Mouse (Mus musculus) lung, adult 2 months (tissue): ENCODE measurements around the gene Dab2ip. TPM values are rescaled to one million over a fixed set of nuclear protein-coding genes. Genes with fewer than 3 reads are reported as not detected.

ENCODE experiments used
- DNase-seq: peaks from one replicate; pipeline ENCODE4 v3.0.0; 2022
- H3K4me1 ChIP-seq: fragments of 200-500 bp; 2 replicates; pipeline ENCODE4 v1.6.1; 2011; ENCODE audit warnings: low read length; ENCODE audit not compliant: control insufficient read depth, insufficient read depth
- H3K4me3 ChIP-seq: fragments of 200-500 bp; replicated peaks from 2 replicates; pipeline ENCODE3; 2011; ENCODE audit warnings: low read depth, mild to moderate bottlenecking, control low read depth, low read length; ENCODE audit errors: extremely low read depth
- CTCF ChIP-seq: fragments of 200-500 bp; IDR thresholded peaks from 2 replicates; pipeline ENCODE4 v1.5.1; 2011; ENCODE audit warnings: mild to moderate bottlenecking, low read length, control low read depth; ENCODE audit not compliant: insufficient read depth
- POLR2A ChIP-seq: fragments of 200-500 bp; IDR thresholded peaks from 2 replicates; pipeline ENCODE4 v1.6.1; 2011; ENCODE audit warnings: low read depth, mild to moderate bottlenecking, control low read depth, low read length, borderline replicate concordance; ENCODE audit errors: extremely low read depth
- WGBS: fragments of 180-500 bp; shearing (Covaris S2); methylation state at CpG from one replicate; pipeline ENCODE4 v1.1.7; 2018; 5-methylcytosine and 5-hydroxymethylcytosine counted together
- polyA plus RNA-seq: library from polyadenylated mRNA; depleted of rRNA; stranded (reverse); fragments of >200 nt; gene quantifications from 2 replicates; pipeline ENCODE4 v1.2.3, GENCODE M21; 2012

Dab2ip gene
- polyA plus RNA-seq, 1 experiment: 113 TPM

DNA sequence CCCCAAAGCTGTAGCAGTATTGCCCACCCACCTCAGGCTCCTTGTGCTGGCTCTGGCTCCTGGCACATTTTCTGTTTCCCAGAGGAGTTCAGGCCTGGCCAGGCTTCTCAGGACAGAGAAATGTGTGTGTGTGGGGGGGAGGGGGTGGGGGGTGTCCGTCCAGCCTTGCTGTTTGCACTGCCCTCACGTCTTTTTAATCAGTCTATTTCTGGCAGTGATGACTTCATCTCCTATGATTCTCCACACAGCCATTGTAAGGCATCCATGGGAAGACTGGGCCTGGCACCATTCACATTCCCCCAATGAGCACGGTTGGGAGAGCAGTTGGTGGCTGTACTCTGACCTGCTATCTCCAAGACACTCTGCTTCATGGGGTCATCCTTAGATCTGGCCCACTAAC lies 125.9 kb downstream of the Dab2ip start:
- DNase-seq: no peak
- TF ChIP-seq CTCF: no peak
- no peak for TF ChIP-seq POLR2A
- H3K4me1 ChIP-seq: peaks cover 52% of the 10 kb centered on the region
- WGBS: 12% methylated on average over 3 of the region's 3 CpGs
- H3K4me3 ChIP-seq: no peak overlapping the region

GRCm38 (mm10) chr2:35684735-35685312 lies 126.8 kb downstream of the Dab2ip start:
- 60% methylated on average over 9 of the region's 9 CpGs for WGBS
- TF ChIP-seq POLR2A: no peak
- no peak for TF ChIP-seq CTCF
- no peak for DNase-seq
- Histone ChIP-seq H3K4me3 (no peak overlapping the region), H3K4me1 (peaks cover 54% of the 10 kb centered on the region)

DNA sequence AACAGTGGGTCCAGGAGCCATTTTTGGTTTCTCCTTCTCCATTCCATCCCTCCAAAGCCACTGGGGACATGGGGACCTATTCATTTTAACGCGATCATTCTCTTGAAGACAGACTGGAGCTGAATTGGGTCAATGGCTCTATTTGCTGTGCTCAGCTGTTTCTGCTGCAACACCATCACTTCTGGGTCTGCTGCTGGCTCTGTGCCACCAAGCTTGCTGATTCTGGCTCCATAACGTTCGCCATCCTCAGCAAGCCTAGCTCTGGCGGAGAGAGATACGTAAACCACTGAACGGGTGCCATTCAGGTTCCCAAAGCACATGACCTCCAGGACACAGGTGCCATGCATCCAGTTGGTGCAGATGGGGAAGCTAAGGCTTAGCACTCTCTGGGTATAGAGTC lies 128.0 kb downstream of the Dab2ip start:
- TF ChIP-seq POLR2A: no peak
- TF ChIP-seq CTCF: no peak
- DNase-seq: no peak
- no peak overlapping the region for H3K4me3 ChIP-seq
- 73% methylated on average over 7 of the region's 7 CpGs for WGBS
- peaks cover 55% of the 10 kb centered on the region for H3K4me1 ChIP-seq

DNA sequence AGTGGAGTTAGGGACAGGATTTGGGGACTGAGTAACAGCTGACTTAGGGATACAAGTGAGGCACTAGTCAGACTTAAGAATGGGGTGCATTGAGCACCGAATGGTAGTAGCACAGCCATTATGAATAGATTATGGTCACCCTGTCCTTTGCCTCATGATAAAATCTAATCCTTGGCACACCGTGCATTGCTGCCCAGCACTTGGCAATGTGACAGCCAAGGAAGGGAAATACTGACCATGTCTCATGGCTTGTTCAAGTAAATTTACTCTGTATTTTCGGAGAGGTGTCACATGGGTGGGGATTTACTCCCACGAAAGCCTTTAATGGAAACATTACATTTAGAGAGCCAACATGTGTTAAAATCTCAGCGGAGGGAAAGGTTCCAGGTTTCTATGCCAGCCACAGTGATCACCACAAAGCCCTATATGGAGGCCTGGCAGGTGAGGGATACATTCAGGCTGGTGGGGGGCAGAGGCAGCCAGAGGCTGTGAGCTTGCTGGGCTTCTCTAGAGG lies 129.5 kb downstream of the Dab2ip start:
- DNase-seq: no peak
- WGBS: 44% methylated on average over 5 of the region's 5 CpGs
- no peak for TF ChIP-seq CTCF
- no peak for TF ChIP-seq POLR2A
- Histone ChIP-seq H3K4me1 (peaks cover 50% of the 10 kb centered on the region), H3K4me3 (no peak overlapping the region)

- 46% methylated on average over 4 of the region's 4 CpGs for WGBS
- Histone ChIP-seq H3K4me3 (no peak overlapping the region), H3K4me1 (peaks cover 53% of the 10 kb centered on the region)
- DNase-seq: no peak
- TF ChIP-seq CTCF (no peak), POLR2A (no peak)
Measured at GRCm38 (mm10) chr2:35688121-35688520, 130.1 kb downstream of the Dab2ip start.

- WGBS: 84% methylated on average over 5 of the region's 5 CpGs
- TF ChIP-seq POLR2A (no peak), CTCF (no peak)
- Histone ChIP-seq H3K4me3 (no peak overlapping the region), H3K4me1 (peaks cover 52% of the 10 kb centered on the region)
- DNase-seq: no peak
Measured at GRCm38 (mm10) chr2:35688581-35688980, 130.5 kb downstream of the Dab2ip start.

GRCm38 (mm10) chr2:35689881-35690280 lies 131.8 kb downstream of the Dab2ip start:
- peaks cover 51% of the 10 kb centered on the region for H3K4me1 ChIP-seq
- H3K4me3 ChIP-seq: no peak overlapping the region
- TF ChIP-seq POLR2A (no peak), CTCF (0 out of 2 replicates have a peak, but pooled peaks have one; percentile 6)
- no peak for DNase-seq
- WGBS: 22% methylated on average over 2 of the region's 2 CpGs

- peaks cover 62% of the 10 kb centered on the region for H3K4me1 ChIP-seq
- 19% methylated on average over 7 of the region's 7 CpGs for WGBS
- H3K4me3 ChIP-seq: no peak overlapping the region
- TF ChIP-seq CTCF (no peak), POLR2A (peak; percentile 69; the same call in 1 of the 2 replicates)
- peak; percentile 84 for DNase-seq
Measured at GRCm38 (mm10) chr2:35691257-35692049, 133.4 kb downstream of the Dab2ip start.

DNA sequence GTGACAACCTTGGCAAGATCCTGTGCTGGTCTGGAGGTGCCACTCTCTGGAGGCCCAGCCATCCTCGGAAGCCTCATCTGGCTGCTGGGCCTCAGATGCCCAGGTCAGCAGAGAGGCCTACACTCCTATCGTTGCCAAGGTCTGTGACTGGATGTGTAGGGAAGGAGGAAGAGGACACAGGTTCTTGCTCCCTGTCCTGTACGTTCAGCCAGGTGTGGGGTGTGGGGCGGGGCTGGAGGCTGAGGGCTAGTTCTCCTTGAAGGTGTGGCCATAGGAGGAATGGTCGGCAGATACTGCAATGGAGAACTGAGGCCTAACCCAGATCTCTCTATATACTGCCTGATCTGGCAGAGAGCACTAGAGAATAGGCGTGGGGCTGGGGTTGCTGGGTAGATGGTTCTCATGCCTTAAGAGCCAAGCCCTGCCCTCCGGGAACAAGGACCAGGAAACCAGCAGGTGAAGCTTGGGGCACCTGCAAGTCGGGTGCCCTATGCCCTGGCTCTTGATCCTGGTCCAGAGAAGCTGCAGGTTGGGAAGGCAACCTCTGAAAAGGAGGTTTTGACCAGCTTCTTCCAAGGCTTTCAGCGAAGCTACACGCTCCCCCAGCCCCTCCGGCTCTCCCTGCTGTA lies 134.3 kb downstream of the Dab2ip start:
- H3K4me3 ChIP-seq: peak overlapping the region; percentile 57
- peaks cover 69% of the 10 kb centered on the region for H3K4me1 ChIP-seq
- DNase-seq: peak; percentile 55
- TF ChIP-seq POLR2A (0 out of 2 replicates have a peak, but pooled peaks have one; percentile 4), CTCF (no peak)
- WGBS: 61% methylated on average over 11 of the region's 11 CpGs

GRCm38 (mm10) chr2:35693037-35693436 lies 135.0 kb downstream of the Dab2ip start:
- 59% methylated on average over 7 of the region's 7 CpGs for WGBS
- no peak for TF ChIP-seq POLR2A
- TF ChIP-seq CTCF: no peak
- H3K4me1 ChIP-seq: peaks cover 69% of the 10 kb centered on the region
- peak overlapping the region; percentile 37 for H3K4me3 ChIP-seq
- no peak for DNase-seq
